Mouse (Mus musculus): ENCODE measurements around the gene Fem1a. TPM values are rescaled to one million over a fixed set of nuclear protein-coding genes. Genes with fewer than 3 reads are reported as not detected.

Gene Fem1a
- polyA plus RNA-seq, 1 experiment from 2014 or later = 5.7 TPM

DNA sequence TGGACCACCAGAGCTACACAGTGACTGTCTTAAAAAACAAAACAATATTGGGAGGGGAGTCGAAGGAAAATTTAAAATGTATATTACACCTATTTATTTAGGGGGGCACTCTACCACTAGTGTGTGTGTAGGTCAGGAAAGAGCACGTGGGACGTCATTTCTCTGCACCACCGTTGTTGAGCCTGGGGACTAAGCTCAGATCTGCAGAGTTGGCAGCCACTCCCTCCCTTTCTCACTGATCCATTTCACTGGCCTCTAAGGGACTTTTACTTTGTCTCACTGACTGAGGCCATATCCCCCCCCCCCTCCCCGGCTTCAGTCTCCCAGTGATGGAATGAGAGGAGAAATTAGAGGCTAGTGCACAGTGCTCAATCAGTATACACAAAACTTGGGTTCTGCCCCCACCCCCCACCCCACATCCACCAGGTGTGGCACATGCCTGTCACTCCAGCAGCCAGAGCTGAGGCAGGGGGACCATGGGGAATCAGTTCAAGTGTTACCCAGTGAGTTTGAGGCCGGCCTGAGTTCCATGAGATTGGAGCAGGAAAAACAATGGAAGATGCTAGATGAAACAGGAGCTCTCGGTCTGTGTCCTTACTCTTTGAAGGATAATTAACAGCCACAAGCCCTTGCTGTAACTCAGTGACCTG is 35.3 kb downstream of the Fem1a start:
- Histone ChIP-seq H3K4me2 (peak overlapping the region; percentile 88), H3K27me3 (no peaks in the 10 kb centered on the region), H3K27ac (replicated peaks) (peak overlapping the region; percentile 88), H3K9me3 (replicated peaks) (no peaks in the 10 kb centered on the region), H3K4me3 (replicated peaks) (peak overlapping the region; percentile 60), H3K36me3 (replicated peaks) (no peaks in the 10 kb centered on the region), H3K9ac (peak overlapping the region; percentile 65; the same call in 1 of the 2 replicates), H3K4me1 (replicated peaks) (peaks cover 57% of the 10 kb centered on the region)
- ATAC-seq (ENCODE audit: insufficient read depth) = no peak
- WGBS (ENCODE audit: insufficient replicate concordance) = 72% methylated on average over 7 of the region's 7 CpGs

DNA sequence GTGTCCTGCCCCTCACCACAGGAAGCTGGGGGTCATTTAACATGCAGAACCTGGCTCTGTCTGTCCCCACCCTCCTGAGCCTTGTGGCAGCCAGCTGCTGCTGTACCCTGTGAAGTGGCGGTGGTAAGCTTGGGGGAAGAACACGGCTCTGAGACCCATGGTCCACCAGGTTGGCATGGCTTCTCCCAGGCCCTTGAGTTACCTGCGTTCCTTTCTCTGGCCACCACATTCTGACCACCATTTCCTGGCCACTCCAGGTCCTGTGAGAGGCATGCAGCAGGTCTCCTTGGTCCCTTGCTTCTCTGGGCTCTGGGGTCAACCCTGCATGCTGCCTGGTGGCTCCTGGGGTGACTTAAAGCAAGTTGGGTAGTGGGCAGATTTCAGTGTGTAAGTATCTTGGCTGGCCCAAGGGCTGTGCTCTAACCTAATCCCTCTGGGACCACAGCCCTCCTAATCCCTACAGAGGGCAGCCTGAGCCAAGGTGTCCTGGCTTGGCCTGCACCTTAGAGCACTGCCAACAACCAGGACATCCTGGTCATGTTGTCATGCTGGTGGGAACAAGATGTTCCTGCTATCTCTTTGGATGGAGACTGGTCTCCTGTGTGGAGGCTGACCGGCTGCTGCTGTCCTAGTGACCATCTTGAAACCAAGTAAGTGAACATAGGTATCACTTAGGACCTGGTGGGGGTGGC is 36.1 kb downstream of the Fem1a start, which contains the start of gene Plin3:
Plin3 (minus strand) TSS at position 343 of the 692 bp plus-strand sequence.
- Histone ChIP-seq H3K27me3 (no peaks in the 10 kb centered on the region), H3K9ac (0 out of 2 replicates have a peak within 1 kb of the TSS, but pooled peaks have one; percentile 65), H3K9me3 (replicated peaks) (no peaks in the 10 kb centered on the region), H3K4me2 (peak within 1 kb of the TSS; percentile 88), H3K27ac (replicated peaks) (peak within 1 kb of the TSS; percentile 88), H3K4me1 (replicated peaks) (peaks cover 49% of the 10 kb centered on the region), H3K4me3 (replicated peaks) (0 out of 2 replicates have a peak within 1 kb of the TSS, but pooled peaks have one; percentile 60), H3K36me3 (replicated peaks) (no peaks in the 10 kb centered on the region)
- no peak for ATAC-seq (ENCODE audit: insufficient read depth)
- WGBS (ENCODE audit: insufficient replicate concordance) = 75% methylated on average over 4 of the region's 4 CpGs

DNA sequence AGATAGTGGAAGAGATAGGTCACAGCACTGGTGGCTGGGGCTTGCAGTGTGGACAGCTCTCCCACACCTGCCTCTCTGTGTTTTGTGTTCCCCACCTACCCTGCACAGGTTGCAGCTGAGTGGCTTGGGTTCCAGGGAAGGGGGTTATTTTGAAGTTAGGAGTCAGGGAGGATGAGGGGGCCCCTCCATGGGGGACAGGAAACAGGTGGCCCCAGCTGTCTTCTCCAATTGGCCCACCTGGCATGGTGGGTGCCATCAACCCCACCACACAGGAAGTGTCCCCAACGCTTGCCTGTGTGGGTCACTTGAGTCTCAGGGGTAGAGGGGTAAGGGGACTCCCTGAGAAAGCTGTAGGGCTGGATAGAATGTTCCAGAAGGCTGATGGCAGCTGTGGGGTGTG is 36.7 kb downstream of the Fem1a start:
- H3K27me3 ChIP-seq = no peaks in the 10 kb centered on the region
- H3K36me3 ChIP-seq (replicated peaks) = no peaks in the 10 kb centered on the region
- H3K9ac ChIP-seq = no peak overlapping the region
- ATAC-seq (ENCODE audit: insufficient read depth) = no peak
- no peak overlapping the region for H3K4me2 ChIP-seq
- WGBS (ENCODE audit: insufficient replicate concordance) = 29% methylated on average over 1 of the region's 1 CpGs
- H3K27ac ChIP-seq (replicated peaks) = no peak overlapping the region
- H3K9me3 ChIP-seq (replicated peaks) = no peaks in the 10 kb centered on the region
- H3K4me1 ChIP-seq (replicated peaks) = peaks cover 43% of the 10 kb centered on the region
- H3K4me3 ChIP-seq (replicated peaks) = no peak overlapping the region

DNA sequence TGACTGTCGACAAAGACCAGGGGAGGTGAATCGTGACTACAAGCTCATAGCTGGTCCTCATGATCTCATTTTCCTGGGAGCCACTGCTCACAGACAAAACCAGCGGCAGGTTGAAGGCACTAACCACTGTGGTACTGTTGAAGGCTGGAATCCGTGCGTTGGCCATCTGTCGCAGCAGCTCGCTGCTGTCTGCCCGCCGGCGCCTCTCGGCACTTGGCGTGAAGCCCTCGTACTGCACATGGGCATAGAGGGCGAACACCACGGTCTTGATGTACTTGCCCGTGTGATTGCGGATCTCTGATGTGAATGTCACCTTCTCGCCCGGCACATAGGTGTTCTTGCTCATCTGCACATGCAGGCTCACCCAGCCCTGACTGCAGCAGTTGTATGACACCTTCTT is 37.6 kb downstream of the Fem1a start:
- Histone ChIP-seq H3K27me3 (no peaks in the 10 kb centered on the region), H3K9me3 (replicated peaks) (no peaks in the 10 kb centered on the region), H3K4me3 (replicated peaks) (no peak overlapping the region), H3K36me3 (replicated peaks) (no peaks in the 10 kb centered on the region), H3K9ac (no peak overlapping the region), H3K4me2 (no peak overlapping the region), H3K27ac (replicated peaks) (no peak overlapping the region), H3K4me1 (replicated peaks) (peaks cover 34% of the 10 kb centered on the region)
- 85% methylated on average over 19 of the region's 19 CpGs for WGBS (ENCODE audit: insufficient replicate concordance)
- ATAC-seq (ENCODE audit: insufficient read depth) = no peak

DNA sequence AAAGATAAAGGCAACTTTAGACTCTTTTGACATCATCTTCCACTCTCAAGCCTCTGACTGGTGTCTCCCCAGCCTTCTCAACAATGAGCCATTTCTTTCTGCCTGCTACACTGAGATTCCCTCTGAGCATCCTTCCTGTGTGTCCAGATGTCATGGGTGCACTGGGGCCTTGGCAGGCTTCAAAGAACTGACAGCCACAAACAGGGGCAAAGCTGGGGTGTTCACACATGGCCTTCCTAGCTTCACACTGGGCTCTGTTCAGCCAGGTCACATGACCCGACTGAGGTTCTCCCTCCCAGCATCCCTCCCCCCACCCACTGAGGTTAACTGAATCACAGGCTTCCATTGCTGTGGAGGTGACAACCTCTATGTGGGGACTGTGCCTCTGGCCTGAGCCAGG is 39.6 kb downstream of the Fem1a start:
- no peak for ATAC-seq (ENCODE audit: insufficient read depth)
- 61% methylated on average over 1 of the region's 1 CpGs for WGBS (ENCODE audit: insufficient replicate concordance)
- Histone ChIP-seq H3K4me2 (no peak overlapping the region), H3K9me3 (replicated peaks) (no peaks in the 10 kb centered on the region), H3K27me3 (no peaks in the 10 kb centered on the region), H3K9ac (no peak overlapping the region), H3K4me1 (replicated peaks) (peaks cover 14% of the 10 kb centered on the region), H3K27ac (replicated peaks) (no peak overlapping the region), H3K36me3 (replicated peaks) (no peaks in the 10 kb centered on the region), H3K4me3 (replicated peaks) (no peak overlapping the region)

DNA sequence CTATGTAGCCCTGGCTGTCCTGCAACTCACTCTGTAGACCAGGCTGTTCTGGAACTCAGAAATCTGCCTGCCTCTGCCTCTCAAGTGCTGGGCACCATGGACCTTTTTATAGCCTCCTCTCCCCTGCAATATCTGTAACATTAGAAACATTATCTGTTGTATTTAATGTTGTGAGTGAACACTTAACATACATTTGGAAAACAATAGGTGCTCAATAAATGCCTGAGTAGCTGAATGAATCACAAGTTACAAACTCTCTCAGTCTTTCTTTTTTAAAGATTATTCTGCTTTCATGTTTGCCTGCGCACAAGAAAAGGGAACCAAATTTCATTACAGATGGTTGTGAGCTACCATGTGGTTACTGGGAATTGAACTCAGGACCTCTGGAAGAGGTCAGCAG is 41.6 kb downstream of the Fem1a start:
- Histone ChIP-seq H3K4me3 (replicated peaks) (no peak overlapping the region), H3K36me3 (replicated peaks) (no peaks in the 10 kb centered on the region), H3K27me3 (no peaks in the 10 kb centered on the region), H3K9me3 (replicated peaks) (no peaks in the 10 kb centered on the region), H3K4me2 (no peak overlapping the region), H3K27ac (replicated peaks) (no peak overlapping the region), H3K9ac (no peak overlapping the region), H3K4me1 (replicated peaks) (peaks cover 19% of the 10 kb centered on the region)
- ATAC-seq (ENCODE audit: insufficient read depth) = no peak
- WGBS (ENCODE audit: insufficient replicate concordance) = 77% methylated on average over 1 of the region's 1 CpGs

DNA sequence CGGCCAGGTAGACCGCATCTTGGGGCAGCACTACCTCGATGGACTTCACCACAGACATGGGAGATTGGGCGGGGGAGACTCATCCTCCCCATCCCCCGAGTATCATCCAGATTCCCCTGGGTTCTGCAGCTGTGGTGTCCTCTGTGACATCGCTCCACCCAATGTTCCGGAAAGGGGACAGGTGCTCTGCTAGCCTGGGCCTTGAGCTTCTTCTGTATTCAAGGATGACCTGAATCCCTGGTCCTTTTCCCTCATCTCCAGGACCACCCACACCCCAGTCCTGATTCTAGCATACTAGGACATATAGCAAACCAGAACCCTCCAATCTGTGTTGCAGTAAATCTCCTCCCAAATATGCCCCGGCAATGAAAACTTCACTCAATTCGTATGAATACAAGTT is 43.6 kb downstream of the Fem1a start, which contains the start of gene Arrdc5:
Arrdc5 (minus strand) TSS at position 101 of the 400 bp plus-strand sequence.
- Histone ChIP-seq H3K27me3 (no peaks in the 10 kb centered on the region), H3K4me2 (no peak within 1 kb of the TSS), H3K9ac (no peak within 1 kb of the TSS), H3K27ac (replicated peaks) (no peak within 1 kb of the TSS), H3K36me3 (replicated peaks) (peaks cover 4% of the 10 kb centered on the region), H3K4me3 (replicated peaks) (no peak within 1 kb of the TSS), H3K4me1 (replicated peaks) (peaks cover 29% of the 10 kb centered on the region), H3K9me3 (replicated peaks) (no peaks in the 10 kb centered on the region)
- ATAC-seq (ENCODE audit: insufficient read depth) = no peak
- 77% methylated on average over 9 of the region's 9 CpGs for WGBS (ENCODE audit: insufficient replicate concordance)

DNA sequence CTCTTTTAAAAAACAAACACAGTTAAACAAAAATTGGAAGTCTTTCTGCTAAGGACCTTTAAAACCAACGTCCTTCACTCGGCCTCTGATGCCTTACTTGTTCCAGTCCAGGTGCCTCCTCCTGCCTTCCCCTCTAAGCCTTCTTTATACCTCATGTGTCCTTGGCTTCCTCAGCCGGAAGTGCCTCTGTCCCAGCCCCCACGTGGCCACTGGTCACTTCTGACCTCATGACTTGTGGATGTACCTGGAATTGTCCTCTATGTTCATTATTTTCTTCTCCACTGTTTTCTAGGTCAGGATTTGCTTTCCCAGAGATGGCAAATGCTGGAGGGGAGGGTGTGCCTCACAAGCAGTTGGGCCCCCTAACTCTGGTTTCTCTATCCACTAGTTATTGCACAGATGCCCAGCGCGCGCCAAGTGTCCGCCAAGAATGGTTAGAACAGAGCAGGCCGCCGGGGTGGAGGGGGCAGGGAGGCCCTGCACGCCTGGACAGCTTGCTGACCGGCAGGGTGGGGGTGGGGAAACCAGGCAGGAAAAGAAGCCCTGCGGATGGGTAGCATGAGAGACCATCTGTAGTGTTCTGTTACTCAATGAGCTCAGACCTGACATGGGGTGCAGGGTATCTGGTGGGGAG is 45.9 kb downstream of the Fem1a start:
- Histone ChIP-seq H3K27ac (replicated peaks) (peak overlapping the region; percentile 95), H3K27me3 (no peaks in the 10 kb centered on the region), H3K4me1 (replicated peaks) (peaks cover 52% of the 10 kb centered on the region), H3K4me3 (replicated peaks) (peak overlapping the region; percentile 83), H3K36me3 (replicated peaks) (peaks cover 27% of the 10 kb centered on the region), H3K4me2 (peak overlapping the region; percentile 99), H3K9me3 (replicated peaks) (no peaks in the 10 kb centered on the region), H3K9ac (peak overlapping the region; percentile 81)
- ATAC-seq (ENCODE audit: insufficient read depth) = peak; percentile 12
- 37% methylated on average over 13 of the region's 13 CpGs for WGBS (ENCODE audit: insufficient replicate concordance)

DNA sequence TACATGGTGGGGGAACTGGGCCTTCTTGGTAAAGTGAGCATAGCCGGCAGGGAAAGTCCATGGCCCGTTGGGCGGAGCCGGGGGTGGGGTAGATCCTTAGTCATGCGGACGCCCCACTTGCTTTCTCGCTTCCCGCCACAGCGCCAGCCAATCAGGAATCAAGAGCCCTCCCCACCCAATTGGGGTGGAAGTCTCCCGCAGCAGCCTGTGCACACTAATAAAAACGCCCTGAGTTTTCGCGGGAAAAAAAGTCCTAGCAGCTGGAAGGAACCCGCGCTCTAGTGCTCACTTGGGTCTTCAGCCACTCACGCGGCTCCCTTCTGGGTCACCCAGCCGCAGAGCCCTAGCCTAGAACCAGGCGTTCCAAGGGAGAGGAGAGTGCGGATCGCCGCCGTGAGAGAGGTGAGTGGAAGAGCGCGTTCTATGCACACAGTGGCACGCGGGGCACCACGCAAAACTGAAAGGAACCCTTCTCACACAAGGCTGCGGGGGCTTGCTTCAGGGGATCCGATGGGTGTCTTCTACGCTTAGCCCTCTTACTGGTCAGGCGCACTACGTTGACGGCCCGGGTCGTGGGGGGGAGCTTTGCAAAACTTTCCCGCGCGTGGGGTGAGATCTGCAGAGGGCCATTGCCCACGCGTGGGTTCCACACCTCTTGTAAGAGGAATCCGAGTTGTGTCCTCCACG is 46.7 kb downstream of the Fem1a start, which contains the start of gene Uhrf1:
Uhrf1 (plus strand) TSS at position 162 of the 687 bp plus-strand sequence.
- ATAC-seq (ENCODE audit: insufficient read depth) = peak; percentile 80
- WGBS (ENCODE audit: insufficient replicate concordance) = under 1% methylated on average over 43 of the region's 43 CpGs
- peak within 1 kb of the TSS; percentile 99 for H3K4me2 ChIP-seq
- H3K36me3 ChIP-seq (replicated peaks) = peaks cover 36% of the 10 kb centered on the region
- no peaks in the 10 kb centered on the region for H3K9me3 ChIP-seq (replicated peaks)
- no peaks in the 10 kb centered on the region for H3K27me3 ChIP-seq
- peaks cover 60% of the 10 kb centered on the region for H3K4me1 ChIP-seq (replicated peaks)
- H3K9ac ChIP-seq = peak within 1 kb of the TSS; percentile 81
- H3K4me3 ChIP-seq (replicated peaks) = peak within 1 kb of the TSS; percentile 83
- peak within 1 kb of the TSS; percentile 95 for H3K27ac ChIP-seq (replicated peaks)

DNA sequence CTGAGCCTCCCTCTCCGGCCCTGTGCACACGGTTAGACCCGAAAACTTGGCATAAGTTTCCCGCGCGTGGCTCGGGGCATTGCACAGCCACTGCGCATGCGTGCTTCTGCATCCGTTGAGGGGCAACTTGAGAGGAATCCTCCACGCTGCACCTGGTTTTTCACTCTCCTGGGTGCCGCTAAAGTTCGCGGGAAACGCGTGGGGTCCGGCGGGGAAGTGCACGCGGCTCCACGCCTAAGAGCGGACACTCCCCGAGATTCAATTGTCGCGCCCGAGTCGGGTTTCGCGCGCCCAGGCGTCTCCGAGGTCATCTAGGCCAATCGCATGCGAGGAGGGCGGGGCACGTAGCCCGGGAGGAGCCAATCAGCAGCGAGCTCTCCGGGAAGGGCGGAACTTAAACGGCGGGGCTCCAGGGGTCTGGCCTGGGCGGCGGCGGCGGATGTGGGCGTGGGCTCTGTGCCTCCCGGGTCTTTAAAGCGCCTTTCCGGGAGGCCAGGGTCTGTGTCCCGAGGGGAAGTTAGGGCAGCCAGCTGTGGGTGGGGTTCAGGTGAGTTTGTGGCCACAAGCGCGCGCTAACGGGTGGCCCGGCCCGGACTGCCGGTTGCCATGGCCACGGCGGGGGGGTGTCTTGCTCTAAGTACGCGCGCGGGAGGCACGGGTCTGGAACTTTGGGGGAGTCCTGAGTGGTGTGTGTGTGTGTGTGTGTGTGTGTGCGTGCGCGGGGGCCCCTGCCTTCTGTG is 47.4 kb downstream of the Fem1a start:
- Histone ChIP-seq H3K27me3 (no peaks in the 10 kb centered on the region), H3K36me3 (replicated peaks) (peaks cover 43% of the 10 kb centered on the region), H3K4me1 (replicated peaks) (peaks cover 62% of the 10 kb centered on the region), H3K9me3 (replicated peaks) (no peaks in the 10 kb centered on the region), H3K27ac (replicated peaks) (peak overlapping the region; percentile 95), H3K9ac (peak overlapping the region; percentile 81), H3K4me3 (replicated peaks) (peak overlapping the region; percentile 83), H3K4me2 (peak overlapping the region; percentile 99)
- under 1% methylated on average over 68 of the region's 68 CpGs for WGBS (ENCODE audit: insufficient replicate concordance)
- ATAC-seq (ENCODE audit: insufficient read depth) = peak; percentile 86

Data from liver, embryonic 15.5 days (tissue).